Mouse (Mus musculus) spleen, postnatal 36 days (tissue): ENCODE results near the gene Myct1.

Source experiments
- DNase-seq, 2 experiments: peaks; one replicate each; pipeline ENCODE4 v3.0.0; 2022; ENCODE audit warnings: low spot score in 2 of 2, mixed read lengths in 1 of 2

Gene Myct1

GRCm38 (mm10) chr10:5615186-5616040 is 21.8 kb downstream of the Myct1 start:
- DNase-seq: no peak

DNA sequence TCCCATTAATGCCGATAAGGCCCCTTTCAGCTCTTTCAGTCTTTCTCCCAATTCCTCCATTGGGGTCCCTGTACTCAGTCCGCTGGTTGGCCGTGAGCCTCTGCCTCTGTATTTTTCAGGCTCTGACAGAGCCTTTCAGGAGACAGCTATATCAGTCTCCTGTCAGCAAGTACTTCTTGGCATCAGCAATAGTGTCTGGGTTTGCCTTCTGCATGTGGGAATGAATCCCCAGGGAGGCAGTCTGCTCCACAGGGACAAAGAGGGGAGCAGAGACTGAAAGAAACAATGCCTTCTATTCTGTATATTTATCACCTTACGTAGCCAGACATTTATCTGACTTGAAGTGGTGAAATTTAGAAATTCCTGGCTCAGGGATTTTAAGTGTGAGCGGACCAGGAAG is 32.7 kb downstream of the Myct1 start:
- DNase-seq: no peak

DNA sequence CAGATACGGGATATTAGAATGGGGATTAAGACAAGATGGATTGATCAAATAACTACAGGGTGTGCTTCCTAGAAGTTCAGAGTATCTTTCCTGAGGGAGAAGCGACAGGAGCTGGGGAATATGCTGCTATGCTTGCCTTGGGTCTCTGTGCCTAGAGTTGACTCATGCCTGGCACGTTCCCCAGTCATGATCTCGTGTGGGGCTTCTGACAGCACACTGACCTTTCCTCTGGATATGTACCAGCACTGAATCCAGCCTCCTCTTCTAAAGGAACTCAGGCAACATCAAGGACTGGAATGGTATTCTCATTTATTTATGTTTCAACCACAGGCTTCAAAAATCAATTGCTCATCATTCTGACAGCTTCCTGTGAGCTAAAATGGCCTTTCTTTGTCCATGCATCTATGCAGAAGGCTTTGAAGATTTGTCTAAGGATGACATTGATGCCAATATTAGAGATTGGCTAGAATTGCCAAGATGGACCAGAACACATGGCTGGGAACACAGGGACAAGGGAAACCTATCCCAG is 40.2 kb downstream of the Myct1 start:
- DNase-seq: no peak

- DNase-seq: no peak
Observed at GRCm38 (mm10) chr10:5634336-5634735, 40.8 kb downstream of the Myct1 start.

DNA sequence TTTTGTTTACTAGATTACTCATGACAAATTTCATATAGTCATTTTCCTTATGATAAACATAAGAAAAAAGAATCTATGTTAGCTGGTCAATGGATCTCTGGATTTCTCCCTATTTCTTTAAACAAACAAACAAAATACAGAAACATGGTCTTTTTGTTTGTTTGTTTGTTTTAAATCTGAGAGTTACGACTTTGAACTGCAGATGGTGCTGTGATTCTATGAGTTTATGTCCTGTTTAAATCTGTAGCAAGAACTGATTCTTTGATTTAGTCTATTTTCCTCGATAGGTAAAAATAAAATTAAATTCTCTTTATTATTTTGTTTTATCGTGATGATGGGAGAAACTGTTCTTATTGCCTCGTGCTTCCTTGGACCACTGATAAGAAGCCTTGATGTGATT is 43.7 kb downstream of the Myct1 start:
- DNase-seq: no peak

GRCm38 (mm10) chr10:5639112-5639511 is 45.5 kb downstream of the Myct1 start, which contains the start of gene Vip:
Gene Vip (plus strand): TSS chr10:5639218.
- DNase-seq: no peak
